Mouse (Mus musculus) hindbrain, embryonic 12.5 days (tissue): ENCODE results near the gene Tjp1. TPM values are rescaled to one million over a fixed set of nuclear protein-coding genes. Genes with fewer than 3 reads are reported as not detected.

Experiments used
- ATAC-seq: fragments of 200-750 bp; cut with Nextera tagmentation; 2 replicates; pipeline ENCODE4 v1.8.0; 2017; ENCODE audit warnings: moderate TSS enrichment; ENCODE audit not compliant: low FRiP score
- H3K27ac ChIP-seq: fragments of 300-500 bp; sonication (generic); 2 replicates; pipeline ENCODE4 v1.5.1; 2016; ENCODE audit warnings: mild to moderate bottlenecking
- H3K27me3 ChIP-seq: fragments of 300-500 bp; sonication (generic); 2 replicates; pipeline ENCODE4 v1.6.1; 2016; ENCODE audit warnings: mild to moderate bottlenecking
- H3K36me3 ChIP-seq: fragments of 300-500 bp; sonication (generic); 2 replicates; pipeline ENCODE4 v1.6.1; 2016; ENCODE audit warnings: mild to moderate bottlenecking
- H3K4me1 ChIP-seq: fragments of 300-500 bp; sonication (generic); 2 replicates; pipeline ENCODE4 v1.6.1; 2016
- H3K4me2 ChIP-seq: fragments of 300-500 bp; sonication (generic); replicated peaks from 2 replicates; pipeline ENCODE4 v1.6.1; 2016; ENCODE audit warnings: mild to moderate bottlenecking
- H3K4me3 ChIP-seq: fragments of 300-500 bp; sonication (generic); 2 replicates; pipeline ENCODE4 v1.5.1; 2016; ENCODE audit warnings: mild to moderate bottlenecking
- H3K9ac ChIP-seq: fragments of 300-500 bp; sonication (generic); 2 replicates; pipeline ENCODE4 v1.6.1; 2016; ENCODE audit warnings: mild to moderate bottlenecking, moderate library complexity
- H3K9me3 ChIP-seq: fragments of 300-500 bp; sonication (generic); replicated peaks from 2 replicates; pipeline ENCODE4 v1.6.1; 2016; ENCODE audit warnings: mild to moderate bottlenecking
- WGBS: fragments of 180-500 bp; shearing (Covaris S2); methylation state at CpG from one replicate; pipeline ENCODE4 v1.1.7; 2016; 5-methylcytosine and 5-hydroxymethylcytosine counted together
- polyA plus RNA-seq: library from polyadenylated mRNA; unstranded; fragments of >200 nt; fragmentation: Nextera tagmentation; extraction: Ambion mirVana; gene quantifications from 2 replicates; pipeline ENCODE4 v1.2.1, GENCODE M21; 2016

The Tjp1 gene
- 36.3 and 36.7 TPM in 2 replicates for polyA plus RNA-seq

GRCm38 (mm10) chr7:65527071-65528007, at the start of gene Tjp1:
TSS of gene Tjp1 (minus strand) at chr7:65527781.
- WGBS, result under 1% methylated on average over 94 of the region's 115 CpGs
- Histone ChIP-seq H3K27ac (peak within 1 kb of the TSS; percentile 79), H3K36me3 (no peaks in the 10 kb centered on the region), H3K27me3 (peaks cover 82% of the 10 kb centered on the region), H3K4me2 (peak within 1 kb of the TSS; percentile 89), H3K9ac (peak within 1 kb of the TSS; percentile 78), H3K4me3 (peak within 1 kb of the TSS; percentile 66), H3K4me1 (no peaks in the 10 kb centered on the region; the same call in 1 of the 2 replicates), H3K9me3 (no peaks in the 10 kb centered on the region)
- ATAC-seq, result peak; percentile 84

DNA sequence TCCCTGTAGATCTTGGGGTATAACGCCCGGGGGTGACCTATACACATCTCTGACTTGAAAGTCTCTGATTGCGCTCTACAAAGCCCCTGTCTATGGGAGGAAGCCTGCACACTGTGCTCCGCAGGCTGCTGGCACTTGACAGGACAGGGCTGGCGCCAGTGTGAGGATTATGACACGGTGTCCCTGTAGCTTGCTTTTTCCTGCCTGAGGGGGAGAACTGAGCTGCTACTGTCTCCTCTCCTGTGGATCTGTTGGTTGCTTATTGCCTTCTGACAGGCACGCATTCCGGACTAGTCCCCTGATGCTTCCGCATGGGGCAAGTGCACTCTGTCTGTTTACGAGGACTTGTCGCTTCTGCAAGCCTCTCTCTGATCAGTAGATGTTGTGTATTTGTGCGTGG, 49.5 kb upstream of the Tjp1 start:
- 0 out of 2 replicates have a peak, but pooled peaks cover 2% of the 10 kb centered on the region for H3K4me1 ChIP-seq
- no peak overlapping the region for H3K4me2 ChIP-seq
- no peak overlapping the region for H3K4me3 ChIP-seq
- no peak for ATAC-seq
- H3K27me3 ChIP-seq, result no peaks in the 10 kb centered on the region
- no peaks in the 10 kb centered on the region for H3K36me3 ChIP-seq
- no peaks in the 10 kb centered on the region for H3K9me3 ChIP-seq
- no peak overlapping the region for H3K27ac ChIP-seq
- 52% methylated on average over 12 of the region's 12 CpGs for WGBS
- no peak overlapping the region for H3K9ac ChIP-seq

DNA sequence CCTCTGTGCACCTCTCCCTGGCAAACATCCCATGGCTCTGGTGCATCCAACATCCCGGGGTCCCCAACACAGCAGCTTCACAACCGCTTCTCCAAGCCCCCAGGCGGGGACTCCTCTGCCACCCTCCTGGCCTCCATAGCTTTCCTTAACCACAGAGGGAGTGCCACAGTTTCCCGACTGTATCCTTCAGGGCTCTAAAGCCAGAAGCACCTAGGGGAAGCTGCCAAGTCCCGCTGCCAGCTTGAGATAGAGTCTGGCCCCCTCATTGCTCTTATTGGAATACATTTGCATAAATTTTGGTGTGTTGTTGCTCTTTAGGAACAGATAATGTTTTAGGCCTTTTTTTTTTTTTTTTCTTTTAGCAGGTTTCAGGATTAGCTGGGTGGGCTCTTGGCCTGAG, 45.1 kb upstream of the Tjp1 start:
- H3K9me3 ChIP-seq, result no peaks in the 10 kb centered on the region
- H3K36me3 ChIP-seq, result no peaks in the 10 kb centered on the region
- H3K9ac ChIP-seq, result no peak overlapping the region
- ATAC-seq, result no peak
- H3K4me2 ChIP-seq, result no peak overlapping the region
- WGBS, result 58% methylated on average over 5 of the region's 5 CpGs
- H3K4me1 ChIP-seq, result no peaks in the 10 kb centered on the region
- H3K4me3 ChIP-seq, result no peak overlapping the region
- H3K27ac ChIP-seq, result no peak overlapping the region
- no peaks in the 10 kb centered on the region for H3K27me3 ChIP-seq

DNA sequence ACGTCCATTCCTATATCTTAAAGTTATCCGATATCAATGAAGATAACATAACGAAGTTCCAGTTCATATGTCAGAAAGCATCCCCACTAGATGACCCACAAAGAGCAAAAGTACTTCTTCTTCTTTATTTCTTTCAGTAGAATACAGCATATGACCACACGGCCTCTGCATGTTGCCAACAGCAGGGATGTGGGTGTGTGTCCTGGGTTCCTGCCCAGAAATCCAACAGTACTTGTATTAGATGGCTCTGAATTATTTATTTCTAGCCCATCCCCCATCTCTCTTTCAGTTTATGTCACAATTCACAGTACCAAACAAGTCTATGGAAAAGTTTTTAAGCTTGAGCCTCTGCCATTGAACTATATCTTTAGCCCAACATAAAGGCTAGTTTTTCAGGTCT, 43.1 kb upstream of the Tjp1 start:
- Histone ChIP-seq H3K36me3 (no peaks in the 10 kb centered on the region), H3K27me3 (no peaks in the 10 kb centered on the region), H3K4me1 (no peaks in the 10 kb centered on the region), H3K4me3 (no peak overlapping the region), H3K27ac (no peak overlapping the region), H3K4me2 (no peak overlapping the region), H3K9me3 (no peaks in the 10 kb centered on the region), H3K9ac (no peak overlapping the region)
- WGBS, result 85% methylated on average over 4 of the region's 4 CpGs
- ATAC-seq, result no peak

GRCm38 (mm10) chr7:65555996-65556395, 28.4 kb upstream of the Tjp1 start:
- ATAC-seq, result no peak
- WGBS, result 32% methylated on average over 1 of the region's 1 CpGs
- no peak overlapping the region for H3K27ac ChIP-seq

DNA sequence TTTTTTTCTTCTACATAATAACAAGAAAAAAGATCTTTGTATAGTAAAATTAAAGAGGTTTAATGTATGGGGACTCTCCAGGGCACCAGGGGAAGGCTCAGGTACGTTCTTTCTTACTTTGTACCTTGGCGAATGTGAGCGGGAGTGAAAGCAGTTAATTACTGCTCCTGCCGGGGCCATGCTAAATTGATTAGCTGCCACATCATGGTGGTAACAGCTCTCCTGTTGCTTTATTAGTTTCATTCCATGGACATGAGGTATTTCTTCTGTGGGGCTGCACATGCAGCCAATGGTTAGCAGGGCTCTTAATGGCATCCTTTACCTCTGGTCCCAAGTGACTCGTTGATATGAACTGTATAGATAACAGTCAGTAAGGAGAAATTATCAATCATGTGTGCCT, 18.2 kb upstream of the Tjp1 start:
- no peak overlapping the region for H3K9ac ChIP-seq
- H3K27me3 ChIP-seq, result no peaks in the 10 kb centered on the region
- no peak for ATAC-seq
- H3K9me3 ChIP-seq, result no peaks in the 10 kb centered on the region
- no peak overlapping the region for H3K4me3 ChIP-seq
- no peak overlapping the region for H3K27ac ChIP-seq
- WGBS, result 42% methylated on average over 5 of the region's 5 CpGs
- H3K4me1 ChIP-seq, result no peaks in the 10 kb centered on the region
- H3K36me3 ChIP-seq, result no peaks in the 10 kb centered on the region
- H3K4me2 ChIP-seq, result no peak overlapping the region

More at GRCm38 (mm10) chr7:65555996-65556395, 28.4 kb upstream of the Tjp1 start:
- H3K4me2 ChIP-seq, result no peak overlapping the region
- H3K4me1 ChIP-seq, result no peaks in the 10 kb centered on the region
- no peak overlapping the region for H3K9ac ChIP-seq
- no peak overlapping the region for H3K4me3 ChIP-seq
- H3K36me3 ChIP-seq, result no peaks in the 10 kb centered on the region
- H3K27me3 ChIP-seq, result no peaks in the 10 kb centered on the region
- H3K9me3 ChIP-seq, result no peaks in the 10 kb centered on the region

DNA sequence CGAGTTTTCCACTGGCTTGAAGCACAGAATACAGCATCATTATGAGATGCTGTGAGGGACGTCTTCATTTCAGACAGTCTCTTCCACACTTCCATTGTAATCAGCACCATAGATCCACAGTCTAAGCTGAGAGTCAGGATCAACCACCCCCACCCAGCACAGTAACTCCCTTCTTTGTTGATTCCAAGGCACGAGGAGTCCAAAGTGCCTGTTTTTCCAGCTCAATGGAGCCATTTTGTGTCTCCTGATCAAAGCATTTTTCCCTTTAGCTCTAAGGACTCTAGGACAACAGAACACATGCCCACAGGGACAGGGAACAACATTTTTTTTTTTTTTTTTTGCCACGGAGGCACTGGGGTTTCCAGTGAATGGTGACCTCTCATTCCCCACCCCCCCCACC, 5.1 kb upstream of the Tjp1 start:
- peak; percentile 58; the same call in 1 of the 2 replicates for ATAC-seq
- Histone ChIP-seq H3K27me3 (peaks cover 59% of the 10 kb centered on the region), H3K9ac (no peak overlapping the region), H3K36me3 (no peaks in the 10 kb centered on the region), H3K9me3 (peaks cover 6% of the 10 kb centered on the region; the same call in 1 of the 2 replicates), H3K4me3 (no peak overlapping the region), H3K4me2 (no peak overlapping the region), H3K27ac (no peak overlapping the region), H3K4me1 (no peaks in the 10 kb centered on the region)
- WGBS, result 16% methylated on average over 4 of the region's 4 CpGs

DNA sequence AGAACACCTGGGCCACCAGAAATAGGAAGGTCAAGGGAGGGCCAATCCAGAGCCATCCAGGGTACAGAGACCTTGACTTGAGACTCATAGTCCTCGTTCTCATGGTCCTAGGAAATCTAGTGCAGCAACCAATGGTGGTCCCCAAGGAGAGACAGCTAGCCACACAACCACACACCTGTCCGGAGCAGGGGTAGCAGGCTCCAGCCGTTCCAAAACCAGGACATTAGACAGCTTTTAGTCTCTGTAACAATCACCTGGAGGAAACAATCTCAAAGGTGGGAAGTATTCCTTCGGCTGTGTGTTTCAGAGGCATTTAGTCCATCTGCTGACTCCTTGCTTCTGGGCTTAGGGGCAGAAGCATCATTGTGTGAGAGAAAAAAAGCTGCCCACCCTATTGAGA, 4.5 kb downstream of the Tjp1 start:
- Histone ChIP-seq H3K27ac (no peak overlapping the region), H3K9me3 (no peaks in the 10 kb centered on the region), H3K27me3 (peaks cover 46% of the 10 kb centered on the region), H3K9ac (no peak overlapping the region), H3K4me2 (no peak overlapping the region), H3K4me3 (no peak overlapping the region), H3K36me3 (no peaks in the 10 kb centered on the region), H3K4me1 (no peaks in the 10 kb centered on the region; the same call in 1 of the 2 replicates)
- ATAC-seq, result no peak
- 94% methylated on average over 4 of the region's 4 CpGs for WGBS

DNA sequence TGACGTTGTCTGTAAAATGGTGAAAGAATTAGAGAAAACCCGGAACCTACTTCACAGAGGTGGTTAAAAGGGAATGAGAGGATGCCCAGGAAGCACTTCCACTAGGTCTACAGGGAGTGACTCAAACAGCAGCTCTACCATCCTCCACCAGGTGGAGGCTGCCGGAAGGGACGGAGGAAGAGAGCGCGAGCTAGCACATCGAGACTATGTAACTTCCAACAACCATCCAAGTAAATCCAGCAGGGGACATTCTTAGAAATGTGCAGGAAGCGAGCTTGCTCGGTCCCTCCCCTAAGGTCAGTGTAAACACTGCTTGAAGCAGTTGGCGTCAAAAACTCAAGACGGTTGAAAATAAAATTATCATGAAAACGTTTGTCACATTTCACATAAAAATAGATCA, 5.1 kb downstream of the Tjp1 start:
- Histone ChIP-seq H3K4me1 (no peaks in the 10 kb centered on the region; the same call in 1 of the 2 replicates), H3K27me3 (peaks cover 42% of the 10 kb centered on the region), H3K36me3 (no peaks in the 10 kb centered on the region), H3K4me3 (no peak overlapping the region), H3K9me3 (no peaks in the 10 kb centered on the region), H3K4me2 (no peak overlapping the region), H3K9ac (no peak overlapping the region), H3K27ac (no peak overlapping the region)
- no peak for ATAC-seq
- 65% methylated on average over 12 of the region's 12 CpGs for WGBS

GRCm38 (mm10) chr7:65520622-65521021, 7.0 kb downstream of the Tjp1 start:
- no peaks in the 10 kb centered on the region for H3K9me3 ChIP-seq
- WGBS, result 94% methylated on average over 8 of the region's 8 CpGs
- H3K9ac ChIP-seq, result no peak overlapping the region
- H3K4me3 ChIP-seq, result no peak overlapping the region
- no peak overlapping the region for H3K4me2 ChIP-seq
- no peaks in the 10 kb centered on the region for H3K4me1 ChIP-seq
- ATAC-seq, result no peak
- no peaks in the 10 kb centered on the region for H3K36me3 ChIP-seq
- no peak overlapping the region for H3K27ac ChIP-seq
- H3K27me3 ChIP-seq, result peaks cover 26% of the 10 kb centered on the region

GRCm38 (mm10) chr7:65519788-65520563, 7.6 kb downstream of the Tjp1 start:
- Histone ChIP-seq H3K4me3 (no peak overlapping the region), H3K4me2 (no peak overlapping the region), H3K27ac (no peak overlapping the region), H3K36me3 (no peaks in the 10 kb centered on the region), H3K4me1 (no peaks in the 10 kb centered on the region), H3K9me3 (no peaks in the 10 kb centered on the region), H3K27me3 (peaks cover 21% of the 10 kb centered on the region), H3K9ac (no peak overlapping the region)
- 51% methylated on average over 12 of the region's 12 CpGs for WGBS
- ATAC-seq, result no peak; the same call in 1 of the 2 replicates

GRCm38 (mm10) chr7:65516903-65517302, 10.7 kb downstream of the Tjp1 start:
- Histone ChIP-seq H3K36me3 (no peaks in the 10 kb centered on the region), H3K9ac (no peak overlapping the region), H3K27me3 (no peaks in the 10 kb centered on the region), H3K9me3 (no peaks in the 10 kb centered on the region), H3K4me2 (no peak overlapping the region), H3K4me1 (0 out of 2 replicates have a peak, but pooled peaks cover 2% of the 10 kb centered on the region), H3K27ac (no peak overlapping the region), H3K4me3 (no peak overlapping the region)
- 44% methylated on average over 8 of the region's 8 CpGs for WGBS
- ATAC-seq, result no peak
